Mouse (Mus musculus): ENCODE results near the gene Plppr1.
"Not testable (repeated sequence)": the region's sequence is repeated elsewhere in the genome, so short reads cannot be mapped to it uniquely, and the experiment has no call there.

Gene Plppr1

GRCm38 (mm10) chr4:49232206-49233031 is 173.3 kb downstream of the Plppr1 start:
- in situ Hi-C loops (cut with MboI, MseI) = no loop called here

- in situ Hi-C loops (cut with MboI, MseI) = no loop called here
These were observed 173.9 kb downstream of the Plppr1 start for GRCm38 (mm10) chr4:49233032-49233406.

- in situ Hi-C loops (cut with MboI, MseI) = no loop called here
These were observed 179.0 kb downstream of the Plppr1 start for GRCm38 (mm10) chr4:49238111-49238510.

- in situ Hi-C loops (cut with MboI, MseI) = no loop called here
These were observed 180.4 kb downstream of the Plppr1 start for GRCm38 (mm10) chr4:49239451-49239850.

DNA sequence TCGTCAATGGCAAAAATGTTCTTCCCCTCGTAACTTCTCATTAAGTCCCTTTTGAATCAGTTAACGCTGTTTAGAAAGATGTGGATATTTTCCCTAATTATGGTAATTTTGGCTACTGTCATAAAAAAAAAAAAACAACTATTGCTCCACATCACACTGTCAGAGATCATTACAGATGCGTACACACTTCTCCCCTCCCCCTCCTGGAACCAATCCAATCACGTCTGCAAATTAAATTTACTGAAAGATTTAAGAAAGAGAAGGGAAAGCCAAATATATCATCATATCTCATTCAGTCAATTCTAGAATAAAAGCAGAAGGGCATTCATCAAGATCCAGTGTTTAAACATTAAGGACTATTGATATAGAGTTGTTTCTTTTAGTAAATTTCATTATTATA is 185.7 kb downstream of the Plppr1 start:
- in situ Hi-C loops (cut with MboI, MseI) = no loop called here

DNA sequence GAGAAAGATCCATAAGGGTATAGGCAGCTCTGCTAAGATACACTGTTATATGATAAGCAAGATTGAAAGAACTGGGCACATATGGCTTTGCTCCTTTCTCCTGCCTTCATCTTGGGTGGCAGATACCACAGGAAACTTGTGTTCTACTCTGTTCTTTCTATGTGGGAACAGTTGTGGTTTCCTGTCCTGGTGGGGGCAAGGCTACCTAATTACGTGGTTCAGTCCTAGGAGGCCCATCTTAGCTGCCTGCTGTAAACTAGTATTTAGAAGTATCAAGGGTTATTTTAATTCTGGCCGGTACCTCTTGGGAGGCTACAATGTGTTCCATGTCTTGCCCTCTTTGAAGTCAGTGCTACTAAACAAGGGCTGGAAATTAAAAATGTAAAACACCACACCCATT is 186.2 kb downstream of the Plppr1 start:
- in situ Hi-C loops (cut with MboI, MseI) = no loop called here

DNA sequence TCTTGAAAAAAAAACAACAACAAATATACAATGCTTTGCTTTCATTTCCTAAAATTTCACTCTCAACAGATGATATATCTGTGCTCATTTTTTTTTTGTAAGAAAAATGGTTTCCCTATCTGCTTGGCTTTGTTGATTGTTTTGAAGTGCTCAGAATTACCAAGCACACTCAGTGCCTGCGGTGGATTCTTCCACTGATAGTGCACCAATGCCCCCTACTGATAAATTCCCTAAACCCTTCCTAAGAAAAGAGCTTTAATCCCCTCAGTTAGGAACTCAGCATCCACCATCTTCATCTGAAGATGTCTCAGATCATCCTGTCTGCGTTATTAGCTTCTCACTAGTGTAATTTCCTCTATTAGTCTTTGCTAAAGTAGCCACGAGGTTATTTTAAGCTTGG is 192.2 kb downstream of the Plppr1 start:
- in situ Hi-C loops (cut with MboI, MseI) = no loop called here

GRCm38 (mm10) chr4:49252169-49252568 is 193.1 kb downstream of the Plppr1 start:
- in situ Hi-C loops (cut with MboI, MseI) = no loop called here

GRCm38 (mm10) chr4:49278515-49278914 is 219.4 kb downstream of the Plppr1 start:
- in situ Hi-C loops (cut with MboI, MseI) = no loop called here

GRCm38 (mm10) chr4:49284692-49285291 is 225.7 kb downstream of the Plppr1 start:
- in situ Hi-C loops (cut with MboI, MseI) = no loop called here

GRCm38 (mm10) chr4:49285340-49286196 is 226.5 kb downstream of the Plppr1 start:
- in situ Hi-C loops (cut with MboI, MseI) = no loop called here

DNA sequence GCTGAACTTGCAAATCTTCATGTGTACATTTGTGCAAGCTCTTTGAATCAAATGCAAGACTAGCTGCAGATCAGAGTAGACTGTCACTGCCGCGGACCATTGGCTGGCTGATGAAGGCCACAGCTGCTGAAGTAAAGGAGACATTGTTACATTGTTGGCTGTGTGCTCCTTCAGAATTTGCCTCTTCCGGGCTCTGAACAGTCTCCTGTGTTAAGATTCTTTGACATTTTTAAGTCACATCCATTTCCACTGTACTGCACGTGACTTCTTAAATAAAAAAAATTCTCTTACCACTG is 227.1 kb downstream of the Plppr1 start:
- in situ Hi-C loops (cut with MboI, MseI) = no loop called here

DNA sequence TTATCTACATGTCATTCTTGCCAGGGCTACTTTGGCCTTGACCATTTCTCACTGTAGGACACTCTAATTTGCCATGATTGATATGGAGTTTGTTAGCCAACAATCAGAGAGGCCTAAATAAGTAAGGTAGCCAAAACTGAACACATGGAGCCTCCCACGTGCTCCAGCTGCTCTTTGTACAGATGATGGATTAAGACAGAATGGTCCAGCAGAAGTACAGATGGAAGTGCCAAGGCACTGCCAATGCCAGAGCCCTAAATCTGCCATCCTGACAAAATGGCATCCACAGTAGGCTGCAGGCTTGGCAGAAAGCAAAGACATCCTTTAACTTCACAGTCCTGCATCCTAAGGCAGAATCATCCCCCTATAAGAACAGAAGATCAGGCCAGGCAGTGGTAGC is 237.4 kb downstream of the Plppr1 start:
- in situ Hi-C loops (cut with MboI, MseI) = no loop called here

GRCm38 (mm10) chr4:49299576-49299975 is 240.5 kb downstream of the Plppr1 start:
- in situ Hi-C loops (cut with MboI, MseI) = no loop called here

DNA sequence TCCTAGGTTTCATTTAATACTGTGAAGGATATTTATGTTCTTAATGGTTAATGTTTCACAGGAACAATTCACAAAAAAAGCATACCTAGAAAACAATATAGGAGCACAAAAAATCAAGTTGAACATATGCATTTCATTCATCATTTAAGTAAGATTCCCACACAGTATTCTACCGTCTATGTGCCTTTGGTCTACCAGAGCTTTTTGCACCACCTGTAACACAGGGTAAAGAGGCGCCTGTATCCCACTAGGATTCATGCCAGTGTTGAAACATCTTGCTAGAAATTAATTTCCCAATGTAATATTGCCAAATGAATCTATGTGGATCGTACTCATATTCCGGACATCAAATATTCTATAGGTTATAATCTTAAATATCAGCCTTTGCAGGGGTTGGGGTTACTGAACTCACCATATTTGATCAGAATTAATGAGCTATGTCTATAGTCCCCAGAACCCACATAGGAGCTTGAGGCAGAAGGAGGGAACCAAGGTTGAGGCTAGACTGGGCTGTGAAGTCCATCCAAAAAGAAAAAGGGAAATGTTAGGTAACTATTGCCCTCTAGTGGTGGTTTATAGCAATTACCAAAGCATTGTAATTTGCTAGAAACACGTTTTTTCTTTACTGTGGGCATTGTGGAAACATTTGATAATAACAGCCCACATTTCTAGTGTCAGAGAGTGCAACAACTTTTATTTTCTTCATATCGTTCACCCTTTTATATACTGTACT is 263.0 kb downstream of the Plppr1 start:
- in situ Hi-C loops (cut with MboI, MseI) = loop anchor here (5.0 kb wide), 2 partner anchors 75 to 550 kb away; no protein-coding TSS in a partner anchor

DNA sequence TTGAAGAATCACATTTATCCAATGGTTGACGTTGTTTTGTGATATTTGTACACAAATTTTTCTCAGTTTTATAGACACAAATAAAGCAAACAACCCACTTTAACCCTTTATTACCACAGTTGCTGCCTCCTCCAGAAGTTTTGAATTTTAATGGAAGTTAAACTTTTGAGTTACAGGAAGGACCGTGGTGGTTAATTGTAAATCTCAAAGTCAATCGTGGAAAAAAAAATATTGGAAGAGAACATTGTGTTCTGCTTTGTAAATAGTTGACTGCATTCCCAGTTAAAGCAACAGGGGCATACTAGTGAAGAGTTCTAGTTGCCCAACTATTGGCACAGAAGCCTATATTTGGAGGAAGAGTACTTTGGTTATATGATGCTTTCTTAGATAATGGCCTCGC is 278.9 kb downstream of the Plppr1 start:
- in situ Hi-C loops (cut with MboI, MseI) = not testable (repeated sequence)

- in situ Hi-C loops (cut with MboI, MseI) = not testable (repeated sequence)
These were observed 281.0 kb downstream of the Plppr1 start for GRCm38 (mm10) chr4:49340091-49340490.

DNA sequence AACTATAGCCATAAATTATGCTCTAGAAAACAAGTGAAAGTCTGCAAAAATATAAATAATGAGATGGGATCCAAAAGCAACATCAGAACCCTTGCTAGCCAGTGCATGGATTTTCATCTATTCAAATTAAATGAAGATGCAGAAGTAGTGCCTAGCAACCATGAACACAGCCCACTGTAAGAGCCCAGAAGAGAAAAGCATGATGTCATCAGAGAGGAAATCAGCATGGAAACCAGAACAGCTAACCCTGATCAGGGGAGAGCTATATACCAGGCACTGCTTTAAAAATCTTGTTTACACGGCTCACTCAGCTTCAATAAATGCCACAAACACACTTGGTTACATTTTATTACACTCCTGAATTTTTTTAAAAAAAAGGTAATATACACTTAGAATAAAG is 288.9 kb downstream of the Plppr1 start:
- in situ Hi-C loops (cut with MboI, MseI) = not testable (repeated sequence)

DNA sequence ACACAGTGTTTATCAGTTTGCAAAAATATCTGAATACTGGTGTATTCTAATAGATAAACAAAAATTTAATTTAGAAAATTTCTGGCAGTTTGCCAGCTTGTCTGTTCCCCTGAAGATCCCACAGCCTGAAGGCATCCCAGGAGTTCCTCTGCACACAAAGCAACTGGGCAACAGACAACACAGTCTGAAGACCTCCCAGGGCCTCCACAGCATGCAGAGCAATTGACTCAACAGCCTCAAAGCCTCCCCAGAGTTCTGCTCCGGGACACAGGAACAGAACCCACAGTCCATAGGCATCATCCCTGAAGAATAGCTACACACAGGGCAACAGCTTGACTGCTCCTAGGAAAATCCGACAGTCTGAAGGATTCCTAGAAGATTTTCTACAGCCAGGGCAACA is 289.6 kb downstream of the Plppr1 start:
- in situ Hi-C loops (cut with MboI, MseI) = no loop called here

GRCm38 (mm10) chr4:49350470-49350869 is 291.4 kb downstream of the Plppr1 start:
- in situ Hi-C loops (cut with MboI, MseI) = no loop called here

DNA sequence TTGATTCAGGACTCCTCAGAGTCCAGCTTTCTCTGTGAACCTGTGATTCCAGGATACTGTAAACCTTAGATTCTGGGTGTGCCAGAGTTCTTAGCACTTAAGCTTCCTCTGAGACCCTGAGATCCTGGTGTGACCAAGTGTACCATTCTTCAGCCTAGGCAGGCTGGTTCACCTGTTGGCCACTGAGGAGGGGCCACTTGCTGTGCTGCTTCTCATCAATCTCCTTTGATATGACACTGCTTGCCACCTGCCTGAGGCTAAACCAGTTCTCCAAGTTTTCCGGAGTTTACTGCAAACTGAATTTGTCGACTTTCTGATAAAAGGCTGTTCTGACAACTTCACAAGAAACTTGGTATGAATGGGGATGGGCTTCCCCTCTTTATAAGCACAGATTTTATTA is 298.0 kb downstream of the Plppr1 start:
- in situ Hi-C loops (cut with MboI, MseI) = no loop called here

GRCm38 (mm10) chr4:49368046-49368445 is 309.0 kb downstream of the Plppr1 start:
- in situ Hi-C loops (cut with MboI, MseI) = not testable (repeated sequence)

All from regulatory T cell (primary cell).